Mouse (Mus musculus) erythroblast, embryonic 14.5 days (primary cell): ENCODE data around the gene Mdc1.

Source experiments
- GATA1 ChIP-seq: IDR thresholded peaks from 2 replicates; pipeline ENCODE4 v1.6.1; 2012; ENCODE audit warnings: low read length, inconsistent platforms, mixed read lengths
- TAL1 ChIP-seq: IDR thresholded peaks from 3 replicates; pipeline ENCODE4 v1.6.1; 2012; ENCODE audit warnings: low read length, inconsistent platforms, mixed read lengths

- TF ChIP-seq TAL1 = no peak
- TF ChIP-seq GATA1 = no peak
Measured at GRCm38 (mm10) chr17:35812736-35813135, 28.6 kb upstream of the Mdc1 start.
